Comparison of ENCODE assay signal across 17 mouse cellular contexts in the genomic region with DNA sequence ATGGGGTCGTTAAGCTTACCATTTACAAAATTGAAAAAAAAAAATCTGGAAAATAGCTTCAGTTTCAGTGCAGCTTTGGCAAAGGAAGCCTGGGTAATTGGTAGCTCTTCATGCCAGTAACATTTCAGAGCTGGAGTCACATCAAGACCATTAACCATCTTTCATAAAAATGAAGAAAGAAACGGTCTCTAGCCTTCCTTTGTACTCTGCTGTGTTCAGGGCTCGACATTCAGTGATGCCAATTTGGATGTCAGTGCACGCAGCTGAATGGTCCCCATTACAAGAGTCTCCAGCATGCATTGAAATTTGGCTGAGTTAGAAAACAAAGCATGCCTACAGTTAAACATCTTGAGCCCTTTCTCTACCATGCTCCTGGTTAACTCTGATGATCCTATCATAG.
"Had no signal": no experiment of that assay in that cellular context is flagged by ENCODE, and none has a peak within 500 bp of the region (broad histone marks: within the 10 kb centered on the region; RNA-seq: fewer than 3 reads in every experiment).

No protein-coding gene starts in this region.

- H3K4me3 ChIP-seq: kidney, embryonic 15.5 days; limb, embryonic 15.5 days; liver, embryonic 12.5 days; megakaryocyte, embryonic 14.5 days; myocyte; neural tube, embryonic 15.5 days; stomach, embryonic 15.5 days had no signal

- H3K36me3 ChIP-seq: kidney, embryonic 15.5 days; limb, embryonic 15.5 days; liver, embryonic 12.5 days; neural tube, embryonic 15.5 days; stomach, embryonic 15.5 days had no signal

- H3K9ac ChIP-seq: kidney, embryonic 15.5 days; limb, embryonic 15.5 days; liver, embryonic 12.5 days; lung, embryonic 14.5 days; neural tube, embryonic 15.5 days; stomach, embryonic 15.5 days had no signal

- H3K4me1 ChIP-seq: kidney, embryonic 15.5 days; limb, embryonic 15.5 days; liver, embryonic 12.5 days; megakaryocyte, embryonic 14.5 days; neural tube, embryonic 15.5 days; stomach, embryonic 15.5 days had no signal

- H3K27me3 ChIP-seq: kidney, embryonic 15.5 days; limb, embryonic 15.5 days; liver, embryonic 12.5 days; megakaryocyte, embryonic 14.5 days; neural tube, embryonic 15.5 days; stomach, embryonic 15.5 days had no signal

- H3K27ac ChIP-seq: kidney, embryonic 15.5 days; limb, embryonic 15.5 days; liver, embryonic 12.5 days; macrophage; neural tube, embryonic 15.5 days; stomach, embryonic 15.5 days had no signal

- ATAC-seq: liver, embryonic 12.5 days; midbrain, embryonic 16.5 days had no signal

- DNase-seq: kidney, postnatal 14 days; layer of hippocampus, postnatal 36 days; lung, embryonic 14.5 days; lung, postnatal 10 days; right cerebral cortex, postnatal 14 days; thymus, adult 2 months; thymus, postnatal 25 days had no signal

- H3K9me3 ChIP-seq: kidney, embryonic 15.5 days; limb, embryonic 15.5 days; liver, embryonic 12.5 days; megakaryocyte, embryonic 14.5 days; neural tube, embryonic 15.5 days; stomach, embryonic 15.5 days had no signal

- H3K4me2 ChIP-seq: kidney, embryonic 15.5 days; limb, embryonic 15.5 days; liver, embryonic 12.5 days; lung, embryonic 14.5 days; midbrain, embryonic 11.5 days; neural tube, embryonic 15.5 days; stomach, embryonic 15.5 days had no signal
